Mouse (Mus musculus): ENCODE data around the gene Rplp0.

Gene Rplp0

DNA sequence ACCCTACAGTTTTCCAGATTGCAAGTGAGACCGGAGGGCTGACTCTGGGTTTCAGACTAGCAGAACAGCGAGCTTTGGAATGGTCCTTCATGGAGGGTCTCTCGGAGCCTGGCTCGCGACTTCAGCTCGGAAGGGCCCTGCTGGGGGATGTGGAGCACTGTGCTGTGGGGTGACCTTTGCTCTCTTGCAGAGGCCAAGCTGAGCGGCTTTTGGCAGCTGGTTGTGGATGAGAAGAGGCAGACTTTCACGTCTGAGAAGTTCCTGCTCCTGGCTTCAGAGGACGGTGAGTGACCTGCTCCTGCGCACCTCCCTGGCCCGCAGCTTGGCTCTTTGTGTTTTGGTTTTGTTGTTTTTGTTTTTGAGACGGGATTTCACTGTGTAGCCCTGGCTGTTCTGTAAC, 26.3 kb downstream of the Rplp0 start:
- DNase-seq, result peak; percentile 63 to 71

DNA sequence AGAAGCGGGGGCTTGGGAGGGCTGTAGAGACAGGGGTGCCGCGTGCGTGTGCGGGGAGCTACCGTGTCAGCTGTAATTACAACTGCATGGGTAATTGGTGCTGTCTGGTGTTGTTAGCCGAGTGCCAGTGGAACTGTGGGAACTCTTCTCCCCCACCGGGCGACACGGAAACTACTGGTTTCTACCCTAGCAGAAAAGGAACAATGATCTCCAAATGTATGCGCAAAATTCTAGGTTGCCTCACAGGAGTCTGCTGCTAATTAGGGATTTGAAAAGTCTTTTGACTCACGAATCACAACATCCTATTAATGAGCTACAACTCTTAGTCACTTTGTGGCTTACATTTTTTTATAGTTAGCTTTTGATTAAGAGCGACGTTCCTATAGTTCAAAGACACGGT, 26.9 kb downstream of the Rplp0 start:
- no peak for DNase-seq

DNA sequence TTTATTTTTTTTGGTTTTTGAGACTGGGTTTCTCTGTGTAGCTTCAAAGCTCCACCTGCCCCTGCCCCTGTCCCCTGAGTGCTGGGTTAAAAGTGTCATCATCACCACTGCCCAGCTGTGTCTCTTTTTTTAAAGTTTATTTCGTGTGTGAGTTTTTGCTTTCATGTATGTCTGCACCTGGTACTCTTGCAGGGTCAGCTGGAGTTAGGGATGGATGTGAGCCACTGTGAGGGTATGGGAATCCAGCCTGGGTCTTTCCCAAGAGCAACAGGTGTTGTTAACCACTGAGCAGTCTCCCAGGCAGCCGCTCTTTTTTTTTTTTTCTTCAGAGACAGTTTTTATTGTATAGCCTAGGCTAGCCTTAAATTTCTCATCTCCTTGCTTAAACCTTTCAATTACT, 27.5 kb downstream of the Rplp0 start:
- no peak for DNase-seq

DNA sequence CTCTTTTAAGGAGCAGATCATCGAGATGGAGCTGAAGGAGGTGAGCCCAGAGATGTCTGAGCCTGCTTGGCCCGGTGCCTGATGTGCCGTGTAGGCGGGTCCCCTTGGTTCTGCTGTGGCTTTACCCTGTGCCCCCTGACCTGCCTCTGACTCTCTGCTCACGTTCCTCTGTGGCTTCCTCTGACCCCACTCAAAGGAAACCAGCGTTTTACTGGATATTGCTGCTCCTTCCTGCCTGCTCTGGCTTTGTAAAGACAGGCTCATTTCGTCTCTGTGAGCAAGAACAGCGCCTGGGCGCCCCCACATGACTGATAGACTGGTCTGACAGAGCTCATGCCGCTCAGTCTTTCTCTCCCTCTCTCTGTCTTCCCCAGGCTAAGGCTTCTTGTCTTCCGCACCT, 31.8 kb downstream of the Rplp0 start:
- DNase-seq, result no peak

DNA sequence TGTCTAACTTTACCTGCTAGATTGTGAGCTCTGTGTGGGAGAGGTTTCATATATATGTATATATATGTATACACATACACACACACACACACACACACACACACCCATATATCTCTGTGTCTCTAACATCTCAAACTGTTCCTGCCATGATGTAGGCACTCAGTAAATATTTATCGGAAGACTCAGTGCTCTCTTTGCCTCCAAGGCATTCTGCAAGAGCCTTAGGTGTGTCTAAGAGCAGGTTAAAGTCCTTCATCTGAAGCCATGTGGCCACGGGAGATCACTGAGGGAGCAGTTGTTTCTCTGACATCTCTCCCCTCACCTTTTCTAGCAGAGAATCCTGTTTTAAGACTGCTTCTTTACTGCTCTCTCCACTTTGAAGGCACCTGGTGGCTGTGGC, 32.2 kb downstream of the Rplp0 start:
- DNase-seq, result no peak

DNA sequence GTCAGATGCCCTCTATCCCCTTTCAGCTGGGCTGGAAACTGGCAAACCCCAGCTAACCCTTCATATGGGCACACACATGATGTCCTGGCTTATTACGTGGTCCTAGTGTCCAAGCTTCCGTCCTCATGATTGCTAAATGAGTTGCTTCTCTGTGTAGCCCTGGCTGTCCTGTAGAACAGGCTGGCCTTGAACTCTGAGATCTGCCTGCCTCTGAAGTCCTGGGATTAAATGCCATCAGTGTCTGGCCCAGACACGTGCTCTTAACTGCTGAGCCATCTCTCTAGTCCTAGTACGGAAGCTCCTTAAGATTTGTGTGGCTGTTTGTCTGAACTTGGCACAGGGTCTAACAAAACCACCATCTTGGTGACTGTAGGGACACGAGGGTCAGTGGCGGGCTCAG, 44.3 kb downstream of the Rplp0 start:
- DNase-seq, result no peak

DNA sequence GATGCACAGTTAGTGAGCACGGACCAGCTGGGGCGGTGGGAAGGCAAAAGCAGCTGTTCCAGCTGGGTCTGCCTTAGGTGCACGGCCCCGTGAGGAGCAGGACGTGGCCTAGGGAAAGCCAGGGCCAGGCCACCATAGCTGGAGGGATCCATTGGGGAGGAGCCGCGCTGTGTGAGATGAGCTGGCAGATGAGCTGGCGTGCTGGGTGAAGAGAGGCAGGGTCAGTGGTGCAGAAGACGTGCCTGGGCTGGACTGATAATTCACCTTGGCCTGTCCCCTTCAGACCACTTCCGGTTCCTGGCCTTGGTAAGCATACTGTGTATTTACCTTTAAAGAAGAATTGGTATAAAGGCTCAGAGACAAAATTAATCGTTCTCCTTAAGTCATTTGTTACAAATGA, 52.3 kb downstream of the Rplp0 start:
- DNase-seq, result no peak

Measured in kidney, adult 8-10 months (tissue).